Comparison of ENCODE assay signal across 16 mouse cellular contexts in genomic region chr9:102860802-102861469, GRCm38 (mm10). TPM values are rescaled to one million over a fixed set of nuclear protein-coding genes. Genes with fewer than 3 reads are reported as not detected.
DNase-seq lines count a peak whose midpoint lies in the region; ATAC-seq and TF ChIP-seq lines count a peak whose summit lies in the region.
"Had no signal": no experiment of that assay in that cellular context is flagged by ENCODE, and none has a peak within 500 bp of the region (broad histone marks: within the 10 kb centered on the region; RNA-seq: fewer than 3 reads in every experiment).

No protein-coding gene starts in this region.

- H3K9ac ChIP-seq in forebrain, postnatal 0 days: no peak overlapping the region
- H3K9ac ChIP-seq in forebrain, embryonic 11.5 days (ENCODE audit: low read length): no peak overlapping the region
- H3K9ac ChIP-seq in kidney, postnatal 0 days (ENCODE audit: low read depth, low read length): no peak overlapping the region
- H3K9ac ChIP-seq in heart, embryonic 15.5 days: no peak overlapping the region
- H3K9ac ChIP-seq: liver, embryonic 14.5 days; neural tube, embryonic 15.5 days had no signal

- H3K4me2 ChIP-seq in forebrain, postnatal 0 days (ENCODE audit: low read depth): no peak overlapping the region
- H3K4me2 ChIP-seq in forebrain, embryonic 11.5 days (ENCODE audit: low read depth, low read length, severe bottlenecking): no peak overlapping the region
- no peak overlapping the region for H3K4me2 ChIP-seq in kidney, postnatal 0 days (ENCODE audit: low read length)
- H3K4me2 ChIP-seq in heart, embryonic 15.5 days: peak overlapping the region; percentile 32; the same call in 1 of the 2 replicates
- H3K4me2 ChIP-seq: neural tube, embryonic 15.5 days had no signal

- no peak overlapping the region for H3K27ac ChIP-seq in forebrain, postnatal 0 days (ENCODE audit: low read depth, low read length)
- H3K27ac ChIP-seq in forebrain, embryonic 11.5 days (ENCODE audit: low read depth, low read length): no peak overlapping the region
- peak overlapping the region; percentile 26; the same call in 1 of the 2 replicates for H3K27ac ChIP-seq in kidney, postnatal 0 days
- H3K27ac ChIP-seq in heart, embryonic 15.5 days: peak overlapping the region; percentile 77
- H3K27ac ChIP-seq: liver, embryonic 14.5 days; neural tube, embryonic 15.5 days had no signal

- peaks cover 22% of the 10 kb centered on the region for H3K4me1 ChIP-seq in forebrain, postnatal 0 days (ENCODE audit: insufficient read depth)
- H3K4me1 ChIP-seq in forebrain, embryonic 11.5 days (replicated peaks; ENCODE audit: control insufficient read depth, insufficient read depth, low read length): peaks cover 8% of the 10 kb centered on the region; the same call in 1 of the 2 replicates
- peaks cover 27% of the 10 kb centered on the region for H3K4me1 ChIP-seq in kidney, postnatal 0 days (replicated peaks; ENCODE audit: insufficient read depth, low read length)
- H3K4me1 ChIP-seq in heart, embryonic 15.5 days (replicated peaks): peaks cover 57% of the 10 kb centered on the region

- ATAC-seq in forebrain, postnatal 0 days: peak; percentile 21; the same call in 1 of the 2 replicates
- no peak for ATAC-seq in forebrain, embryonic 11.5 days (replicated peaks; ENCODE audit: low FRiP score)
- ATAC-seq in kidney, postnatal 0 days (replicated peaks; ENCODE audit: low FRiP score, low read depth): no peak
- no peak for ATAC-seq in heart, embryonic 15.5 days (replicated peaks; ENCODE audit: insufficient number of reproducible peaks, insufficient read depth, low FRiP score, low read depth)
- peak; percentile 24; the same call in 1 of the 2 replicates for ATAC-seq in megakaryocyte progenitor cell, adult 5-6 weeks (replicated peaks; ENCODE audit: poor library complexity)
- no peak for ATAC-seq in erythroid progenitor cell, adult 5-6 weeks (replicated peaks; ENCODE audit: low FRiP score, poor library complexity, severe bottlenecking)
- ATAC-seq: hindbrain, embryonic 16.5 days had no signal

- no peaks in the 10 kb centered on the region for H3K27me3 ChIP-seq in forebrain, postnatal 0 days (ENCODE audit: insufficient read depth, low read length)
- no peaks in the 10 kb centered on the region for H3K27me3 ChIP-seq in forebrain, embryonic 11.5 days (ENCODE audit: control insufficient read depth, insufficient read depth, low read length)
- no peaks in the 10 kb centered on the region for H3K27me3 ChIP-seq in kidney, postnatal 0 days (ENCODE audit: insufficient read depth, low read length)
- H3K27me3 ChIP-seq in heart, embryonic 15.5 days: no peaks in the 10 kb centered on the region
- H3K27me3 ChIP-seq: neural tube, embryonic 15.5 days had no signal

- WGBS in forebrain, postnatal 0 days: 59% methylated on average over 7 of the region's 7 CpGs
- WGBS in forebrain, embryonic 11.5 days: 86% methylated on average over 7 of the region's 7 CpGs
- 65% methylated on average over 7 of the region's 7 CpGs for WGBS in kidney, postnatal 0 days
- 21% methylated on average over 7 of the region's 7 CpGs for WGBS in heart, embryonic 15.5 days

- H3K36me3 ChIP-seq in forebrain, postnatal 0 days (ENCODE audit: insufficient read depth): no peaks in the 10 kb centered on the region; the same call in 1 of the 2 replicates
- peaks cover 2% of the 10 kb centered on the region; the same call in 1 of the 2 replicates for H3K36me3 ChIP-seq in forebrain, embryonic 11.5 days (ENCODE audit: control insufficient read depth, insufficient read depth, low read length)
- no peaks in the 10 kb centered on the region for H3K36me3 ChIP-seq in kidney, postnatal 0 days (ENCODE audit: insufficient read depth, low read length)
- no peaks in the 10 kb centered on the region for H3K36me3 ChIP-seq in heart, embryonic 15.5 days
- H3K36me3 ChIP-seq: neural tube, embryonic 15.5 days had no signal

- no peak for TF ChIP-seq CTCF in forebrain, postnatal 0 days (IDR thresholded peaks at IDR 0.05; ENCODE audit: low read depth)
- no peak for TF ChIP-seq CTCF in kidney, postnatal 0 days (IDR thresholded peaks at IDR 0.05; ENCODE audit: low read depth)

- H3K9me3 ChIP-seq in forebrain, postnatal 0 days (ENCODE audit: low read length): no peaks in the 10 kb centered on the region
- no peaks in the 10 kb centered on the region; the same call in 1 of the 2 replicates for H3K9me3 ChIP-seq in forebrain, embryonic 11.5 days (ENCODE audit: control insufficient read depth, low read length)
- no peaks in the 10 kb centered on the region for H3K9me3 ChIP-seq in kidney, postnatal 0 days (replicated peaks; ENCODE audit: low read length)
- H3K9me3 ChIP-seq in heart, embryonic 15.5 days (replicated peaks): no peaks in the 10 kb centered on the region
- H3K9me3 ChIP-seq: neural tube, embryonic 15.5 days had no signal

- H3K4me3 ChIP-seq in forebrain, postnatal 0 days (ENCODE audit: low read depth, low read length): no peak overlapping the region
- no peak overlapping the region for H3K4me3 ChIP-seq in forebrain, embryonic 11.5 days (ENCODE audit: low read depth, low read length)
- no peak overlapping the region for H3K4me3 ChIP-seq in kidney, postnatal 0 days (replicated peaks; ENCODE audit: low read depth, low read length)
- H3K4me3 ChIP-seq in heart, embryonic 15.5 days: no peak overlapping the region
- H3K4me3 ChIP-seq: neural tube, embryonic 15.5 days had no signal

- peak; percentile 55 for DNase-seq in forebrain, postnatal 0 days
- DNase-seq in forebrain, embryonic 11.5 days (ENCODE audit: low spot score): no peak
- DNase-seq in kidney, postnatal 0 days (ENCODE audit: low spot score): no peak
- no peak for DNase-seq in kidney, postnatal 4 days
- no peak for DNase-seq in spleen, adult 12 weeks (ENCODE audit: low spot score)
- DNase-seq: cerebellum, adult 9-11 months; embryo, embryonic 11 days; gastrocnemius, postnatal 36 days; right cerebral cortex, adult 18-20 months; thymus, adult 18-20 months had no signal

RNA-seq across cellular contexts. Expression of gene Ryk, which starts 26.2 kb away (rescaled TPM):
- total RNA-seq in forebrain, postnatal 0 days (2014; rRNA removed): 59.5 and 63.6 TPM in 2 replicates
- polyA plus RNA-seq in forebrain, postnatal 0 days (2015; fragmentation: Nextera tagmentation; extraction: Ambion mirVana): 14.9 and 16.6 TPM in 2 replicates
- 26.3 and 32.8 TPM in 2 replicates for polyA plus RNA-seq in forebrain, embryonic 11.5 days (2014; fragmentation: Nextera tagmentation; extraction: Ambion mirVana)
- 18.2 and 24.1 TPM in 2 replicates for polyA plus RNA-seq in kidney, postnatal 0 days (2015; fragmentation: Nextera tagmentation; extraction: Ambion mirVana)
- 18.7 and 20.3 TPM in 2 replicates for polyA plus RNA-seq in heart, embryonic 15.5 days (2015; fragmentation: Nextera tagmentation; extraction: Ambion mirVana)
- total RNA-seq in megakaryocyte progenitor cell, adult 5-6 weeks (2015): 1.3 and 1.6 TPM in 2 replicates
- total RNA-seq in megakaryocyte progenitor cell, adult 5-6 weeks (2017): 0.54 and 2.8 TPM in 2 replicates
- total RNA-seq in erythroid progenitor cell, adult 5-6 weeks (2015; ENCODE audit: low replicate concordance): 2.2 and 2.9 TPM in 2 replicates
- 1.3 and 1.9 TPM in 2 replicates for total RNA-seq in erythroid progenitor cell, adult 5-6 weeks (2017; ENCODE audit: low replicate concordance)

Comparison
In these comparisons a context has a peak if more than half of its experiments do, and no peak if none do; other contexts are left out.
1. ATAC-seq: peak in forebrain, postnatal 0 days (single experiment) and megakaryocyte progenitor cell, adult 5-6 weeks (single experiment); none in forebrain, embryonic 11.5 days (single experiment), kidney, postnatal 0 days (single experiment), heart, embryonic 15.5 days (single experiment) and erythroid progenitor cell, adult 5-6 weeks (single experiment).
2. H3K27ac ChIP-seq: peak in kidney, postnatal 0 days (single experiment) and heart, embryonic 15.5 days (single experiment); none in forebrain, postnatal 0 days (single experiment) and forebrain, embryonic 11.5 days (single experiment).